Mouse (Mus musculus): ENCODE data around the gene Vcp.
A peak's percentile ranks its signal among the peaks of the same experiment; 100 is the strongest.

The Vcp gene

DNA sequence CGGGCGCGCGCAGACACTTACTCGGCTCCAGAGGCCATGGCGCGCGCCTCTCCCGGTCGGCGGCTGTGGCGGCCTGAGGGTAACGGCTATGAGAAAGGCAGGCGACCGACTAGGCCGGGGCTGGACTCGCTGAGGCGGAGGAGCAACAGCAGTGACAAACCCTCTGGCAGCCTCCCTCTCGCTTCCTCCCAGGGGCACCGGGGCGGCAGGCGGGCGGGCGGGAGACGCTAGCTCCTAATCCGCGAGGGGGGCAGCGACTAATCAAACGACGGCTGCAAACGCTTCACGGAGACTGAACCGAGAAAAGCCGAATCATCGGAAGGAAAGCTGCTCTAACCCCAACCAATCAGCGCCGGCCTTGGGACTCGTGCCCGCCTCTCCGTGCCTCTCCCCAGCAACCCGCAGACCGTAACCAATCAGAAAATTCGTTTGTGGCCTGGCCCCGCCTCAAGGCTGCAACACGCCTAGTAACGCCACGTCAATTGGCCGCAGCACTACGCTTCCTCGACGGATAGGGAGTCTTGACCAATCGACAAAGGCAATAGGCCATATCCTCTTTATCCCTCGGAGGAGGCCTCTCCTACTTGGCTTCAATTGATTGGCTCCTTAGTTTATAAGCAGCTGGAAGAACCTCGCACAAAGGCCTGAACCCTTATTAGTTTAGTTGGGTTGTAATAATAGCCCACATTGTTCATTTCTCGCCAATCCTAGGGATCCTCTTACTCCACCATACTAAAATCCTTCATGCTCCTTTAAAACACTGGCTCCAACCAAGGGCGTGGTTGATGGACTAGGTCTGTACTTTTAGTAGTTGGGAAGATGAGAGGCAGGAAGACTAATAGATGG is at the start of gene Vcp:
Gene Vcp, minus strand, starts transcription at position 367 of the 846 bp plus-strand sequence.
- DNase-seq = peak; percentile 99

DNA sequence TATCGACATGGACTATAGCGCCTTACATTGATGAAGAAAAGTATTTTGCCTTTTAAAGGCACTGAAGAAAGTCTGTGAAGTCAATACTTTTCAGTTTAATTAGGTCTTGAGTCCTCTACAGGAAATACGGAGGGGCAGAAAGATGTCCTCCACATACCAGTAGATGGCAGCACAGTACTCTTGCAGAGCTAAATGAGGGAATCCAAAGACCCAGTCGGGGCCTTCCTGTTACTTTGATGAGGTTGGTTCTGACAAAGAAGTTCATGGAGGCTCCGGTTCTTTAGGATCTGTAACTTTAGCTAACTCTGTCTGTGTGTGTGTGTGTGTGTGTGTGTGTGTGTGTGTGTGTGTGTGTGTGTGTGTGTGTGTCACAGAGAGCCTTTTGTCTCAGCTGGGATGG is 46.9 kb upstream of the Vcp start:
- peak; percentile 84 to 85 for DNase-seq

DNA sequence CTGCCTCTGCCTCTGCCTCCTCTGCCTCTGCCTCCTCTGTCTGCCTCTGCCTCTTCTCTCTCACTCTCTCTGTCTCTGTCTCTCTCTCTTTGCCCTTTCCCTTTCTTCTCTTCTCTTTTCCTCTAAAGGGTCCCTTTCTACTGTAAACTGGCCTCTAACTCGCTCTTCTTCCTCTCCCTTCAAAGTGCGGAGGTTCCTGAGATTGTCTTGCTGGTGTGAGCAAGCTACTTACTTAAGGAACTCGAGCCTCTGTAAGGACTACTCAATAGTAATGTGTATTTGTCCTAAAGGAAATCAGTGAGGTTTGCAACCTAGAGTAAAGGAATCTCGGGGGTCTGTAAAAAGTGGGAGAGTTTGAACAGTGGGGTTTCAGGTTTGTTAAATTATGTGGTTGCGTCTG is 46.3 kb upstream of the Vcp start:
- no peak for DNase-seq

DNA sequence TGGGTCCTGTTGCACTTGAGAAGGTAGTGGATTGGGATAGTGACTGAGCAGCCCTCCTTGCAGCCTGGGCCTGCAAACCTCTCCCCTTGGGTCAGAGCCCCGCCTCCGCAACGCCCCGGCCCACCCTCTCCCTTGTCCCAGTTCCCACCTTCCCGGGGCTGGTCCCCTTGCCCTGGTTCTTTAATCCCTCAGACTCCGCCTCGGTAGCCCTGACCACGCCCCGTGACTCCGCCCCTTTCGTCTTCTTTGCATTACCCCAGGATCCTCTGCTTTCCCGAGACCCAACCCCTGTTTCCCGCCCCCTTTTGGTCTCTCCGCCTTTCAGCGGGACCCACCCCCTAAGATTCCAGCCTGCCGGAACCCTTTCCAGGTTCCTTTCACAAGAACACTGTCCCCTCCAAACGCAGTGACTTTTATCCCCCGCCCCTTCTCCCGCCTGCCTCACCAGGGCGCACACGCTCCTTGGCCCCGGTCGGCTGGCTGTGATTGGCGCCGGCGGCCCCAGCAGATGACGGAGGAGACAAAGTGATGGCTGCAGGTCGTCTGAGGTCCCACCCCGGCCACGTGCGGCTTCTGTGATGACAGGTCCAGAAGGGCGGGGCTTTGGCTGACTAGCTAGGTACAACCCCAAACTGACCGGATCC is 45.5 kb upstream of the Vcp start, which contains the start of gene Fam214b:
Gene Fam214b, minus strand, starts transcription at position 562 of the 644 bp plus-strand sequence.
- DNase-seq = peak; percentile 96 to 98

DNA sequence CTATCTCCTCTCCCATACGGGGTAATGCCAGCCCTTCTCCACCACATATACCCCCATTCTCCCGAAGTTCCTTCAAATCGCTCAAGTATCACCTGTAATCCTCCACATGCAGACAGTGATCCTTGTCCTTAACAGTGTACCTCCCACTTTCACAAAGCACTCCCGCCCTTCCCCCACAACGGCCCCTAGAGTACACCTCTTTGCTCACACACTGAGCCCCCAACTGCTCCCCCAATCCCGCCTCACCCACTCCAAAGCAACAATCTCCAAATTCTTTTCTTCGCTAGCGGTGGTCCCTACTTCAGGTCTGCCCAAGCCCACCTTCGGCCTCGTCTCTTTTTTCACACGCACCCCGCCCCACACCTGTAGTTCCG is 45.0 kb upstream of the Vcp start:
- peak in 1 of 2 experiments; percentile 68 for DNase-seq

DNA sequence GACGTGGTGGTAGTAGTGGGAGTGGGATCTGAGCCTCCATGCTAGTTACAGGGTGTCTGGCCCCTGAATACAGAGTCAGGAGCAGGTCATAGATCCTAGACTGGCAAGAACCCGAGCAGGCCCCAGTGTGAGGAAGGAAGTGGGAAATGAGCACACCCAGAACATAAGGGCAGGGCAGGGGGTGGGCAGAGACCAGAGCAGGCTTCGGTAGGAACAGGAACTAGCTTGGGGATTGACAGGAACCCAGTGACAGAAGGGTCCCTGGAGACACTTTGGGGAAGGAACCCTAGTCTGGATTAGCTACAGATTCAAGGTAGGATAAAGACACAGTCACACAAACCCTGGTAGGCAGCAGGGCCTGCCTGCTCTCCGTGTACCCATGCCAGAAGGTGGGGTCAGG is 44.4 kb upstream of the Vcp start:
- DNase-seq = peak in 1 of 2 experiments; percentile 22

DNA sequence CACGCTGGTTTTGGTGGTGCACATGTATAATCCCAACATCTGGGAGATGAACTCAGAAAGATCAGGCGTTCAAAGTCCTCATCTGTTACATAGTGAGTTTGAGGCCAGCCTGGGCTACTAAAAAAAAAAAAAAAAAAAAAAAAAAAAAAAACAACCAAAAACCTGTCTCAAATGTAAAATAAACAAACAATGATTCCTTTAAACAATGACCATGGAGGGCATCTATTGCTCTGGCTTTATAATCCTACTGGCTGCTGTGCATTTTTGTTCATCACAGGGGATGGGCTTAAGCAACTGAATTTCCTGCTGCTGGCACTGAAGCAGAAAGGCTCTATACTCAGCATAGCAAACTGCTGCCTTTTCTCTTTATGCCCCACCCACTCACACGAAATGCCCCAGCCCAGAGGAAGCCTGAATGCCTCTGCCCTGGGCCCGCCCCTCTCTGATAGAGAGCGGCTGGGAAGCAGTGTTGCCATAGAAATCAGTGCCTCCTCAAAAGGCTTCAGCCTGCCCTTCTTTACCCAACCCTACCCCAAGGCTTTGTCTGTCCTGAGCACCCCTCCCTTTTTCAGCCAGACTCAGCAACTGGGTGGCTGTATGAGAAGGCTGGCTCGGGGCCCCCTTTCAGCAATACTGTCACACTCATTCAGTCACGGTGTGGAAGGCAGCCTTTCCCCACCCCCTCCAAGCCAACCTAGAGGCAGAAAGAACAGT is 43.5 kb upstream of the Vcp start:
- DNase-seq = peak in 1 of 2 experiments; percentile 47

DNA sequence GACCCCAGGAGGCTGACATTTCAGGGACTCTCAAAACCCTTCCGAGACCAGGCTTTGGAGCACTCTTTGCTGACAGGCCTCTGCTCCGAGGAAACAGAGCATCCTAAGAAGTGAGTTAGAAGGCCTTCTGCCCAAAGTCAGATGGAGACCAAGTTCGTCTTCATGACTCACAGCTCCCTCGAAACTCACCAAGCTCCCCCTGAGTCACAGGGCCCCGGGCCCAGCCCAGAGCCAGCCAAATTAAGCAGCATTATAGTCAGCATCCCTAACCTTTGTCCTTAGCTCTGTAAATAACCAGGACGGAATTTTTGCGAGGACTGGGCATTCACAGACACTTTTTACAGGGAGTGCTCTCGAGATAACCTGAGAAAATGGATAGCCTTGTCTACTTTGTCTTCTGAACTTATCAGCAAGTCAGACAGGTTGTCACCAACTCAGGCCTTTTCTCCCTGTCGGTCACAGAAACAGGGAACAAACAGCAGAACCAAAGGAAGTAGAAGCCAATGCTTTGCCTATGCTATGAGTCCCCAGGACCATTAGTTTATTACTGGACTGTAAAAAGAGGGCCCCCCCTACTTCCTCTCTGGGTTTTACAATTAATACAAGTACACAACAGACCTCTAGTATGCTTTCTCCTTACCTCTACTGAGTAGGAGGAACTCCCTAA is 40.7 kb upstream of the Vcp start:
- DNase-seq = no peak

DNA sequence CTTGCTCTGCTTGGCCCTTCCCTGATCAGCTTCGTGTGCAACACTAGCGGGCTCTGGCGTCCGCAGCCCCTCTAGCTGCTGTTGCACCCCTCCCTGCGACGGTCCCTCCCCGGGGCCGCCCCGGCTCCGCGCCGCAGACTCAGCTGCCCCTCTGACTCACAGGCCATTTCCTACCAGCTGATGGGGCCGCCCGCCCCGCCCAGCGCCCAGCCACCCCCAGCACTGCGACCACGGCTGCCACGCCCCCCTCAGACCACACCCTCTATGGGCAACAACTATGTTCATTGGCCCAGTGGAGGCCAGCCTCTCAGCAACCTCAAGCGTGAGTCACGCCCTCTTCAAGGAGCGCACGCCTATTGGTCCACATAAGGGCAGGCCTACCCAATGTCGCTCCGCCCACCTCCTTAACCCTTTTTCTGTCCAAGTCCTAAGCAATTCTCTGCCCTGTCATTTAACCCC is 39.8 kb upstream of the Vcp start:
- DNase-seq = peak; percentile 94 to 96

DNA sequence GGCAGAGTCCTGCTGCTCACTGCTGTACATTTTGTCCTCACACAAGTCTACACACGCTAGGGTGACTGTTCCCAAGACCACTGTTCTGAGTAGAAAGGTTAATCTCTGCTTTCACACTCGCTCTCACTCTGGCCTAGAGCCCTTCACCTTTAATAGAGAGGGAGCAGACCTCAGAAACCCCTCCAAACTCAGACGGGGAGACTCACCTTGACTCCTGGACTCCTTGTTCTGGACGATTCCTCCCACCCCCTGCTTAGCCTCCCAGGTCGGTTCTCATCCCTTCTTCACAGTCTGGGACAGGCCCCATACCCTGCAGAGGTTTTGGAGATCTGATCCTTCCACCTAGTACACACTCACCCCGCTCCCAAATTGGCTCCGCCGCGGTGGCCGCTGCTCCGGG is 39.3 kb upstream of the Vcp start:
- DNase-seq = no peak

DNA sequence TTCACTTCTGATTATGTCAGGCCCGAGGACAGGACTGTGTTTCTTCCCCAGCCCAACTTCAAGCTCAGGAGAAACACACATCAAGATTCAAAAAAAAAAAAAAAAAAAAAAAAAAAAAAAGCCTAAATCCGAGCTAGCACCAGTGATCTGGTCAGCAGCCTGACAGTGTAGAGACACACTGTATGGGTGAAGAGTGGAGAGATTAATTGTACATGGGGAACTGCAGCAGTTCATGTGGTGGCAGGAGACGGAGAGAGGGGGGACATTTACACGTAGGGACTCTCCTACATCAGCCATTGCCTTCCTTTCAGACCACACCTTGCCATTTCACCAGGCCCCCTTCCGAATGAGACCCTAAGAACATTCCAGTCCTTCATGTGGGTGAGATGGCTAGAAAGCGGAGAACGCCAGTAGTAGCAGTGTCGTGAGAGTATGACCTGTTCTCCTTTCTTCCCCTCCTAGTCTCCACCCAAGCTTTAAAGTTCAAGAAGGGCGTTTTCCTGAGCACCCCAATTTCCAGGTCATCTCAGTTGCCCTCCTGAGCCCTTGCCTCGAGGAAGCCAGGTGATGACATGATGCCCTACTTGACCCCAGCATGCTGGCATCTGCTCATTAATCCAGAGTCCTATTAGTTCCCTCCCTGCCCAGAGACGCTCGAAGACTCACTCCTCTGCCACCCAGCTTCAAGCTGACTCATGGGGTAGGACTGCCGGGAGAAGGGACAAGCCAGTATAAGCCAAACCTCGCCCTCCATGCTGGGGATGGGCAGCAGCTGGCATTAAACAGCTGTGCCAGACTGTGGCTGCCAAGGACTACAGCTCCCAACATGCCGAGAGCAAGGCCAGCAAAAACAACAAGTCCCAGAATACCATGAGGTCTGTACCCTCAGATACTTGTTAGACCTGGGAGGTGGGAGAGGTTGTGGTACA is 38.5 kb upstream of the Vcp start:
- peak; percentile 50 to 62 for DNase-seq

DNA sequence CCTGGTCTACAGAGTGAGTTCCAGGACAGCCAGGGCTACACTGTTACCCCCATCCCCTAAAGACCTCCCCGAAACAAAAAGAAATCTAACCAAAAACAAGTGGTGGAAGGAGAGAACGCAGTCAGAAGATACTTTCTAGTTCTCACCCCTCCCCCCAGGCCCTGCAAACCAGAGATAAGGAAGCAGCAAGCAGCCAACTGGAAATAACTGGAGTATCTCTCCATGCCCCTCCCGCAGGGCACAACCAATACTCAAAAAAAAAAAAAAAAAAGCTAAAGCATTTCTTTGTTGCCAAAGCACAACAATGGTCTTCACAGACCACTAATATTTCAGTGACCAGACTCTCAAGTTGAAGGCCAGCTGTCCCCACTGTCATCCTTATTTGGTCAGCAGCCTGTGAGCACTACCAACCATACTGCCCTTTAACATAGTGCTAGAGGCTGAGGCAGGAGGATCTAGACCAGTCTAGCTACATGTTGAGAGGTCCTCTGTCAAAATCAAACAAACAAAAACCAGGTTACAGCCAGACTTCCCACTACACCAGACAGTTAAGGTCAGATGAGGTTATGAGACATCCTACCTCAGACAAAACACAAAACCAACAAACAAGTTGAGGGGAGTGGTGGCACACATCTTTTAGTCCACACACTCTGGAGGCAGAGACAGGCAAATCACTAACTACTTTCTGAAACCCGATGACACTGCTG is 37.7 kb upstream of the Vcp start:
- DNase-seq = peak in 1 of 2 experiments; percentile 25

DNA sequence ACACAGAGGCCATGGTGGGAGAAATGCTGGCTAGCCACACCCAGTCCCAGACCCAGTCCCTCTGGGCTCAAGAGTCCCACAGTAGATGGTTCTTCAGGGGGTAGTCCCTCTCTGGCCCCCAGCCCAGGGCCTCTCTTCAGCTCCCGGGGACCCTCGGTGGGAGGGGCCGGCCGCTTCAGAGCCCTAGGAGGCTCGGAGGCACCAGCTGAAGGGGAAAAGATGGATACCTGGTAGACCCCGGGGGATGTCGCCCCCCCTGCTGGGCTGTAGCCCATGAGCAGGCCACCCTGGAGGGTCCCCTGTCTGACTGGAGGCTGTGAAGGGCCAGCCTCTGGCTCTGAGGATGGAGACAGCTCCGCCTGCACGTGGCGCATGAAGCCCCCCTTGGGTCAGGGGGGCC is 36.0 kb upstream of the Vcp start:
- peak in 1 of 2 experiments; percentile 36 for DNase-seq

DNA sequence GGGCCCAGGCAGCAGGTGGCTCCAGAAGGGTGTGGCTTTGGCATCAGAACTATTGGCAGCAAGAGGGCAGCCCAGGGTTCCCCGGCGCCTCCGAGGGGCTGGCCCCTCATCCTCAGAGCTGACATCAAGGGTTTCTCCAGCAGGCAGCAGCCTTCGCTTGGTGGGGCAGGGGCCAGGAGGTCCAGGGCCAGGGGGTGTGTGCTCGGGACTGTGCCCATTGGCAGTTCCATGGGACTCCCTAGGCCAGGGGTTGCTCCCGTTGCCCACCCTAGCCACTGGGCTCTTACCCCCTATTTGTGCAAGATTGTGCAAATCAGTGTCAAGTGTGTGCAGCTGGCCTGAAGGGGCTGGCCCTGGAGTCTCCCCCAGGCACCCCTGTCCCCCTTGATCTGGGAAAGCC is 35.5 kb upstream of the Vcp start:
- DNase-seq = no peak

DNA sequence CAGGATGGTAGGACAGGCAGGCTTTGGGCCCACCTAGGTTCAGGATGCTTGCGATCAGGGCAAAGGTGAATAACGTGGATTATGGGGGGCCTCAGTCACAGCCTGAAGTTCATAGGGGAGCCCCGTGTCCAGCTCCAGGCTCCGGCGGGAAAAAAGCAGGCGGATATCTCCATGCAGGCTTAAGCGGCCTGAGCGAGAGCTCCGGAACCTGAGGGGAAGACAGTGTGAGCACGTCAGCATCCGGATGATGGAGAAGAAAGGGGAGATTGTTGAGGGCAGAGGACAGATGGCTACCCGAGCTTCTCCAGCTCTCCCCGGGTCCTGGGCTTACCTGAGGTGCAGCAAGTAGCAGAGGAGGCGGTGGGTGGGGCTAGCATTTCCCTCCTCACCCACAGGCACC is 33.2 kb upstream of the Vcp start:
- peak in 1 of 2 experiments; percentile 12 for DNase-seq

DNA sequence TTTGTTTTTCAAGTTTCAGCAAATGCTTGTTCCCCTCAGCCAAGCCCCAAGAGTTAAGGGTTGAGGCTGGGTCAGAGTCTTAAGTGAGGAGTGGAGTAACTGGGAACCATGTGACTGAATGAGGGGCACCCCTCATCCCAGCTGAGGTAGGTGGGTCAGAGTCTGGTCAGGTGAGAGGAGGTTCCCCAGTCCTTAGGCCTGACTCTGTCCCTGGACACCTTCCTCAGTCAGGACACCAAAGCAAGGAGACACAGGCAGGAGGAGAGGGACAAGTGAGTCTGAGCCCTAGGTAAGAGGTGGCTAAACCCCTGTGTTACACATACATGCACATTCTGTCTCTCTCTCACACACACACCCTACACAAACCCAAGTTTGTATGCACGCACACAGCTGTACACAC is 32.2 kb upstream of the Vcp start:
- peak in 1 of 2 experiments; percentile 20 for DNase-seq

DNA sequence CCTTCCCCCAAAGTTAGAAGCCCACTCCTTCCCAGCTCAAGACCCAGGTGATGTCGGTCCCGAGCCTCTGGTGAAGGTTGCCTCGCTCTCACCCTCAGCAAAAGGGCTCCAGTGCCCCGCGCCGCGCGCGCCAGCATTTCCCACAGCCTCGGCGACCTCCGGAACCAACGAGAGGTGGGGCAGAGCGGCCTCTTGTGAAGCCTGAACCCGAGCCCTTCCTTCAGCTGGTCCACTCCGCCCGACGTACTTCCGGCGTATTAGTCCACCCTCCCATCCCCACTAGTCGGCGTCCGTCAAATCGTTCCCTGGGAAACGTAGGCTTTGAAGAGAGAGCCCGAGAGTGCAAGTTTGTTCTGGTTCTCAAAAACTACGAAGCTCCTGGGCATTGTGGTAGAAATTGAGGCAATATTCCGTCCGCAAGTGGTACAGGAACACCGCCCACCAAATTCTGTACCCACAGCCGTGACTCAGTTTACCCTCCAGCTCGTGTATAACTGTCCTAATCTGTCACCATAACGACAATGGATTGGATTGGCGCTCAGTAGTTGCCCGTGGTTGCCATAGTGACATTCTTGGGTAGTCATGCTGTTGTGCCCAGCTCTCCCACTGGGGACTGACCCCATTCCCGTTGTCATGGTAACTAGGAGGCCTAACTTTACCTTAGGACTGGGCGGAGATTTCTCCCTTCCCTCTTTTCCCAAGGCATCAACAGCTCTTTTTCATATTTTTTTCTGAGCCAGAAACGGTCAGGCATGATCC is 31.1 kb upstream of the Vcp start, which contains the start of gene Stoml2:
Gene Stoml2, minus strand, starts transcription at position 474 of the 759 bp plus-strand sequence.
- DNase-seq = peak; percentile 94 to 95

DNA sequence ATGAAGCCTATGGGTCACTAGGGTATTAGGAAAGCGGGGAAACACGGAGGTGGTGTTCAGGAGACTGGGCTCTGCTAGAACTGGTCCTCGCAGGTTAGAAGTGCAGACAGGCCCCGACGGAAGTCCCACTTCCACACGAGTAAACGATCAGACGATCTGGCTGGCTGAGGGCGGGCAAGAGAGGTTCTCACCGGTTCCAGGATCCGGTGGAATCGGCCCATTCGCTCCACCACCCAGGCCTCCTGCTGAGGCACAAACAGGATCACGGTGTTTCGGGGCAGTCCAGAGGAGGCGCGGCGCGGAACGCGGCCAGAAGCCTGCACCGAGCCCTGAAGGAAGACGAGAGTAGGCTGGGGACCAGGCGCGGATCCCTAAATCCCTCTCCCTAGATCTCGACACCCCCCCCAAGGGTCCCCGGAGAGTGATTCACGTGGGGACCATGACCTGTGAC is 30.5 kb upstream of the Vcp start:
- DNase-seq = peak in 1 of 2 experiments; percentile 73

DNA sequence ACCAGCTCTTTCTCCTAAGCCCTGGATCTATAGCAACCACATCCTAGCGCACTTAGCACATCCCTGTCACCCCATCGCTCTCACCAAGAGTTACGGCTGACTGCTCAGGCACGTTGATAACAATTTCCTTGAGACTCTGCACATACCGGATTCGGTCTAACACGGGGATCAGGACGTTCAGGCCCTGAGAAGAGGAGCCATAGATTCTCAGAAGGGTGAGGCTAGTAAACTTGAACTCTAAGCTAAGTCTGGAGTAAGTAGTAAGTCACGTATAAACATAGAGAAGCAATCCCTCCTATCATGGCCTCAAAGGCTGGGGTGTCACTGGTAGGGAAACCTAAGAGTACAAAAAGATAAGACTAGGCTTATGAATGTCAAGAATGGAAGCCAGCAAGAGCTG is 30.0 kb upstream of the Vcp start:
- DNase-seq = no peak

DNA sequence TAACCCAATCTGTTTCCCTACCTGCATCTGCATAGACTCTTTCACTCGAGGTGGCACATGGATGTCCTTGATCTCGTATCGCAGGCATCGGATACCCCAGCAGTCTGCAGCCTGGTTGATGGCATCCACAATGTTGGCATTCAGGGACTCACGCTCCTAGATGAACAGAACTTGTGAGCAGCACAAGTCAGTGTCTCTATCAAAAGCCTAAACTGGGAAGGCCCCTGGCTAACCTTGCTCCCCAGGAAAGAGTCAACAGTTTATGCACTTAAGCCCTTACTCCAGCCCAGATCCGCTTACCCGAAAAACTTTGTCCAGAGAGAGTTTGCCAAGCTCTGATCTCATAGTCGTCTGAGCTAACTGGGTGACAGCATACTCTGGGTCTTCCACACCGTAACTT is 29.4 kb upstream of the Vcp start:
- no peak for DNase-seq
